8 mouse cellular contexts compared by ENCODE assay signal in genomic region chr5:130950894-130951400, GRCm38 (mm10).
A peak's percentile ranks its signal among the peaks of the same experiment; 100 is the strongest.
DNase-seq lines count a peak whose midpoint lies in the region; ATAC-seq and TF ChIP-seq lines count a peak whose summit lies in the region.

No protein-coding gene starts in this region.

- H3K27ac ChIP-seq in left cerebral cortex, adult 2 months: no peak overlapping the region
- H3K27ac ChIP-seq in limb, embryonic 14.5 days (replicated peaks; ENCODE audit: low read depth, low read length): 0 out of 2 replicates have a peak overlapping the region, but pooled peaks have one; percentile 33

- no peak for TF ChIP-seq POLR2A in limb, embryonic 14.5 days (IDR thresholded peaks at IDR 0.05; ENCODE audit: borderline replicate concordance, extremely low read depth, insufficient read depth, insufficient read length)

- POLR2A ChIA-PET in Patski (lab: Charles Lee): no interaction called here

- no peaks in the 10 kb centered on the region for H3K9me3 ChIP-seq in limb, embryonic 14.5 days (ENCODE audit: control insufficient read depth, low read length)

- H3K36me3 ChIP-seq in limb, embryonic 14.5 days (ENCODE audit: control insufficient read depth, insufficient read depth, low read length): no peaks in the 10 kb centered on the region

- no peak overlapping the region for H3K9ac ChIP-seq in limb, embryonic 14.5 days (ENCODE audit: low read depth, low read length, severe bottlenecking)

- no peak overlapping the region for H3K4me2 ChIP-seq in limb, embryonic 14.5 days (replicated peaks; ENCODE audit: low read depth, low read length, severe bottlenecking)

- WGBS in limb, embryonic 14.5 days: 43% methylated on average over 6 of the region's 6 CpGs

- 0 out of 2 replicates have a peak, but pooled peaks cover 6% of the 10 kb centered on the region for H3K4me1 ChIP-seq in limb, embryonic 14.5 days (ENCODE audit: control insufficient read depth, insufficient read depth, low read length)

- in situ Hi-C loops in Patski (cut with MboI; ENCODE audit: low pct_unique_long_range_greater_than_20kb): no loop called here

- peak; percentile 45 for TF ChIP-seq CTCF in left cerebral cortex, adult 2 months (IDR thresholded peaks at IDR 0.05)
- TF ChIP-seq CTCF in Patski (IDR thresholded peaks at IDR 0.05): peak; percentile 63

- no peak for DNase-seq in left cerebral cortex, adult 2 months (ENCODE audit: extremely low spot score in 1 of 2, low spot score in 2 of 2)
- no peak for DNase-seq in left cerebral cortex, adult 8-10 months (ENCODE audit: low spot score in 2 of 2)
- no peak for DNase-seq in Patski (ENCODE audit: low read depth, low spot score)
- DNase-seq in embryo, embryonic 10.5 days (ENCODE audit: low spot score): peak; percentile 55
- peak; percentile 58 for DNase-seq in limb, embryonic 14.5 days (ENCODE audit: low spot score)
- no peak for DNase-seq in T-cell, adult 2 months (ENCODE audit: low spot score)
- no peak for DNase-seq in spleen, postnatal 36 days (ENCODE audit: low spot score in 2 of 2)
- DNase-seq in spleen, adult 18-20 months: no peak

- ATAC-seq in Patski: no peak
- no peak for ATAC-seq in limb, embryonic 14.5 days (ENCODE audit: low FRiP score, low read depth)

- intact Hi-C loops in left cerebral cortex, adult 2 months (cut with DNase I): no loop called here

- H3K4me3 ChIP-seq in left cerebral cortex, adult 2 months: no peak overlapping the region
- no peak overlapping the region for H3K4me3 ChIP-seq in limb, embryonic 14.5 days (replicated peaks; ENCODE audit: low read length)

- CTCF ChIA-PET in Patski (lab: Charles Lee): interaction anchor here (0.9 to 1.4 kb wide), 5 partner anchors 13 to 478 kb away, joined by 3 read pairs; no protein-coding TSS in a partner anchor

- no peaks in the 10 kb centered on the region for H3K27me3 ChIP-seq in Patski
- H3K27me3 ChIP-seq in limb, embryonic 14.5 days (ENCODE audit: control insufficient read depth, insufficient read depth, low read length): no peaks in the 10 kb centered on the region

Comparison
In these comparisons a context has a peak if more than half of its experiments do, and no peak if none do; other contexts are left out.
1. DNase-seq: peak in embryo, embryonic 10.5 days (single experiment) and limb, embryonic 14.5 days (single experiment); none in left cerebral cortex, adult 2 months (0 of 2), left cerebral cortex, adult 8-10 months (0 of 2), Patski (single experiment), T-cell, adult 2 months (single experiment), spleen, postnatal 36 days (0 of 2) and spleen, adult 18-20 months (0 of 2).